ENCODE assay signal across 19 mouse cellular contexts in genomic region chr9:80089409-80089808, GRCm38 (mm10).
"Had no signal": no experiment of that assay in that cellular context is flagged by ENCODE, and none has a peak within 500 bp of the region (broad histone marks: within the 10 kb centered on the region; RNA-seq: fewer than 3 reads in every experiment).

No protein-coding gene starts in this region.

- H3K4me3 ChIP-seq: intestine, embryonic 15.5 days; left cerebral cortex, adult 2 months; liver, embryonic 13.5 days; lung, embryonic 15.5 days; megakaryocyte, embryonic 14.5 days; midbrain, embryonic 10.5 days; midbrain, embryonic 13.5 days; neural tube, embryonic 13.5 days; stomach, embryonic 15.5 days had no signal

- DNase-seq: kidney, adult 18-20 months; kidney, adult 9 months; kidney, postnatal 25 days; layer of hippocampus, postnatal 36 days; liver, embryonic 13.5 days; lung, postnatal 10 days; lung, postnatal 36 days; retina, postnatal 1 day; right cerebral cortex, postnatal 25 days; spleen, adult 18-20 months; thymus, postnatal 25 days had no signal

- ATAC-seq: intestine, embryonic 15.5 days; midbrain, embryonic 13.5 days had no signal

- H3K27ac ChIP-seq: intestine, embryonic 15.5 days; left cerebral cortex, adult 2 months; liver, embryonic 13.5 days; lung, embryonic 15.5 days; midbrain, embryonic 10.5 days; midbrain, embryonic 13.5 days; neural tube, embryonic 13.5 days; stomach, embryonic 15.5 days had no signal

- H3K9ac ChIP-seq: intestine, embryonic 15.5 days; liver, embryonic 13.5 days; lung, embryonic 15.5 days; midbrain, embryonic 13.5 days; neural tube, embryonic 13.5 days; stomach, embryonic 15.5 days had no signal

- H3K36me3 ChIP-seq: intestine, embryonic 15.5 days; stomach, embryonic 15.5 days had no signal

- H3K27me3 ChIP-seq: intestine, embryonic 15.5 days; liver, embryonic 13.5 days; lung, embryonic 15.5 days; megakaryocyte, embryonic 14.5 days; midbrain, embryonic 13.5 days; neural tube, embryonic 13.5 days; stomach, embryonic 15.5 days had no signal

- H3K9me3 ChIP-seq: intestine, embryonic 15.5 days; liver, embryonic 13.5 days; lung, embryonic 15.5 days; megakaryocyte, embryonic 14.5 days; midbrain, embryonic 10.5 days; midbrain, embryonic 13.5 days; neural tube, embryonic 13.5 days; stomach, embryonic 15.5 days had no signal

- H3K4me2 ChIP-seq: intestine, embryonic 15.5 days; liver, embryonic 13.5 days; lung, embryonic 15.5 days; midbrain, embryonic 13.5 days; neural tube, embryonic 13.5 days; stomach, embryonic 15.5 days had no signal
